Mouse (Mus musculus): Measurements from ENCODE around the gene Gxylt1.
"Not testable (repeated sequence)": the region's sequence is repeated elsewhere in the genome, so short reads cannot be mapped to it uniquely, and the experiment has no call there.

The Gxylt1 gene

DNA sequence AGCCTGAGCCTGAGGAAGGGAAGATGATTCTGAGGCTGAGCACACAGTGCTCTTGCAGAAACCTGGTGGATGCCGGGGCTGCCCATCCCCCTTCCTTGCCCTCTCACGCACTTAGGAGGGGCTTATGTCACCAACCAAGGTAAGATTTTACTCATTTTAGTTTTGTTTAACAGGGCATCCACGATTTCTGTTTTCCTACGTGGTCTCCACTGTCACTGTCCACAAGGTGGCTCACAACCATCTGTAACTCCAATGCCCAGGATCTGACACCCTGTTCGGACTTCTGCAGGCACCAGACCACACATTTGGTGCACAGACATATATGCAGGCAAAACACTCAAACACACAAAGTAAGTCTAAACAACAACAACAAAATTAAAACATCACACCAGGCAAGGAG, 12.2 kb downstream of the Gxylt1 start:
- DNase-seq = no peak

DNA sequence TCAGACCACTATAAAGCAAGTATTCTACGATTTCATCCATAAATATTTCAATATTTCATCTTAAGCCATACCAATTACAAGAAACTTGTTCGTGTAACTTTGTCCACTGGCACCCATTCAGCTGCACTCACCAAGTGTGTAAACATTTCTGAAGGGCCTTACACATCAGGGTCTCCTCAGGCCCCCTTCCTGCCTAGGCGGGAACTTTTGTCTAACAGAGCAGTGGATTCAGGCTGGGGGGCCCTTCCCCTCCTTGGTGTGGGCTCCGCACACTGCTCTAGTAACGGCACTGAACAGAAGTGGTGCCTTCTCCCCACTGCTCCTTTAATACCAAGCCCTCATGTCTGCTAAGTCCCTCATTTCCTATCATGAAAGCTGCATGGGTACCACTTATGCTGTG, 12.7 kb downstream of the Gxylt1 start:
- DNase-seq = no peak

DNA sequence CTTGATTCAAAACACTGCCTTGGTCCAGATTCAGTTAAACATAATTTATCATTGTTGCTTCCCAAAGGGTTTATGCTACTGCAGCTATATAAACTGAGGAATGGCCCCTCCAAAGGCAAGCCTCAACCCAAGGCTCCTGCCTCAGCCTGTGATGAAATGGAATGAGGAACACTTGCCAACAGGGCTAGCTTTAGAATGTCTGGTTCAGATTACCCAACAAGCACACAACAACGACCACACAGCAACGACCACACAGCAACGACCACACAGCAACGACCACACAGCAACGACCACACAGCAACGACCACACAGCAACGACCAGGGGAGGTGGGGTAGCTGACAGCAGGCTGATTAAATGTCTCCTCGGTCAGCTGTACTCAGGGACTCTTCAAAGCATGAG, 15.0 kb downstream of the Gxylt1 start:
- DNase-seq = no peak

DNA sequence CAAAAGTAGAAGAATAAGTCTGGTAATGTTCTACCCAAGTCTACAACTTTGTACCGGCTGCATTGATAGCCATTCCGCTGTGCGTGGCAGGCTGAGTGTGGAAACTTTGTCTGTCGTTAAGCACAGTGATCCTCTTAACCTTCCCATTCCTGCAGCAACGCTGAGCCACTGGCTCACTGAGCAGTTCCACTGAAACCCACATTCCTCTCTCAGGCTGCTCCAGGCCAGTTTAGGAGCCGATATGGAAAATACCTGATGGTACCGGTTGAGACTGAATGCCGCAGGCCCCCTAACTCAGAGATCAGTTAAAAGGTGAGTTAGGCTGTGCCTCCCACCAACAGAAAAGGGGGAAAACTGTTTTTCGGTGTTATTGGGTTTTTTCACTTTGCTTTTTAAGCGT, 19.7 kb downstream of the Gxylt1 start:
- no peak for DNase-seq

DNA sequence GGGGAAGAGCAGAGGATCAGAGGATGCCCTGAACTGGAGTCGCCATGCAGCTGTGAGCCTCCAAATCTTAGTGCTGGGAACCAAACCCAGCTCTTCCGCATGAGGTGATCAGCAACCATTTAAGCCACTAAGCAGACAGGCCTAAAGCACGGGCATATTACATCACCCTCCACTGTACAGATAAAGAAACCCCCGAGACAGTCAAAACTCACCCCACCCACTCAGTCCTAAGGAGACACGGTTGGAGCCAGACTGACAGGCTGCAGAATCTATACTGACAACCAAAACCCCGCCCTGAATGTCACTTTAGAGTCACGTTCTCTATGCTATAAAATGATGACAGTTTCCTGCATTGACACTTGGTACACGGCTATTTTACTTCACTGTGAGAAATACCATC, 21.8 kb downstream of the Gxylt1 start:
- no peak for DNase-seq

DNA sequence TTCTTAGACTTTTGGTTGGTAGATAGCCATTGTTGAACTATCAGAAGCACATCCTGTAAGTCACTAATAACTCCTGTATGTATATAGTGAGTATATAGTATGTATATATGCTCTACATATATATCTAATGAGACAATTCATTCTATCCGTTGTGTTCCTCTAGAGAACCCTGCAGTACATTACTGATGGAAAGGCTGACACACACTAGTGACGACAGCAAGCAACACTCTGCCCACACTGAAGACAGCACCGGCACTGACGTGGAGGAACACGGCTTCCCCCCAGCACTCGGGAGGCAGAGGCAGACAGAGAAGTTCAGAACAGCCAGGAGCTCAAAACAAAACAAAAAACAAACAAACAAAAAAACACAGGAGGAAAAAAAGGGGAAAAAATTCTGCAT, 22.6 kb downstream of the Gxylt1 start:
- no peak for DNase-seq

DNA sequence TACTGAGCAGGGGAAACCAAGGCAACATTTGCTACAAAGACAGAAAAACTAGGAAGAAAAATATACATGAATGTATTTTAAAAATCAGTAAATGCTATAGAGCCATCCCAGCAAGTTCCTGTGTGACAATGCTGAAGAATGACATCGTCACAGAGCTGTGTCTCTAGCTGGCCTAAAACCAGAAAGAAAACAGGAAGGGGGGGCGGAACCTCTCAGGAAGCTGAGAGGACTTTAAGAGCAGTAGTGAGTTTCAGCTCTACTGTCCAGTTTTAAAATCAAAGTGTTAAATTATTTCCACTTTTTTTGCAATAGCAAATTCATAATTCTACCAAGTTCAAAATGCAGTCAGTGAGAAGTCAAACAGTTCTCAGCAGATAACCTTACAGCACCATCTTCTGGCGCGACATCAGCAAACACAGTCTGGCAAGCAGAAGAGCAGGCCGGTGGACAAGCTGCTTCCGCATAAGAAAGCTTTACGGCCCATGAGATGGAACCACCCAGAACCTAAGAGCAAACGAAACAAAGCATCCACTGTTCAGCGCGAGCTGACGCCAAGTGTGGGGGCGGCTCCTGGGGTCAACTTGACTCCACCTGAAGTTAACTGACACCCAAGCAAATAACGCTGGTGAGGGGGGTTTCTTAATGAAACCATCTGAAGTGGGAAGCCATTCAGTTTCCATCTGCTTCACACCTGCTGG, 23.3 kb downstream of the Gxylt1 start:
- DNase-seq = peak; percentile 29

DNA sequence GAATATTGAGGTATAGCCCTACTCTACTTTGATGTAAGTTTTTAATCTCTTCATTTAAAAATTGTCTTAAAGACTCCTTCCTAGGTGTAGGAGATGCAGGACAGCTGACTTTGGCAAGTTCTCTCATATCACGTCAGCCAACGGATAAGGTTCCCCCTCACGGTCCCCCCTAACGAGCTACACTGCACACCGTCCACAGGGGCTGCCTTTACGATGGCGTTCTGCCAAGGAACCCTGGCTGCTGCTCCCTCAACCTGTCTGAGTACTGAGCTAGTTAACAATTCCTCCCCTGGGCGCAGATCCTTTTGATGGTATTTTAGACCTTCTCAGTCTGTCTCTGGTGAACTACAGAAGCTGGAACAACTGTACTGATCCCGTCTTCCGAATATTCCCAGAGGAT, 31.8 kb downstream of the Gxylt1 start:
- no peak for DNase-seq

DNA sequence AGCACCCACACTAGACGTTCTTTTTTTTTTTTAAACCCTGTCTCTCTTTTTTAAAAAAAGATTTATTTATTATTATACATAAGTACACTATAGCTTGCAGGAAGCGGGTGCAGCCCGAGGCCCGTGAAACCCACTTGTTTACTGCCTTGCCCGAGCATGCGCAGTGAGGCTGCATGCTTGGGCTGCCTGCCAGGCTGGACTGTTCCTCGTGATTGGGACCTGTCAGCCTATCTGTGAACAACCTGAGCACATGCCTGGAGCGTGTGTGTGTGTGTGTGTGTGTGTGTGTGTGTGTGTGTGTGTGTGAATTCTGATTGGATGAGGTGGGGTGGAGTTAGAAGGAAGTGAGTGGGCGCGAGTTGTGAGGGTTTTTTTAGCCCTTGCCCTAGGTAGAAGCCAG, 38.5 kb downstream of the Gxylt1 start:
- DNase-seq = not testable (repeated sequence)

DNA sequence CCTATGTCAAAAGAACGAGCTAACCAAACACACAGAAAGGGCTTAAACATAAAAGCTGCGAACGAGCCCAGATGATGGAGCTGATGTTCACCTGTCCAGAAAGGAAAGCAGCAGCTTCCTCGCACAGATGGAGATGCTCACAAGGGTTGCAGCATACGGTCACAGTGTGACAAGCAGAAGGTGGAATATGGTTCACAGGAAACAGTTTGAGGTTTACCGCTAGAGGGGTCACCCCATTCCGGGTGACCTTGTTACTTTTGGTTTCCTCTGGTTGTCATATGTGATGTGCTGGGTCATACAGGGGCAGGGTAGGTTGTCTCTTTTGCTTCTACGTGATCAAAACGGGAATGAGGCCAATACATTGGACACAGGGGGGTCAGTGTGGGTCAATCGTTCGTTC, 46.0 kb downstream of the Gxylt1 start:
- peak; percentile 29 for DNase-seq

DNA sequence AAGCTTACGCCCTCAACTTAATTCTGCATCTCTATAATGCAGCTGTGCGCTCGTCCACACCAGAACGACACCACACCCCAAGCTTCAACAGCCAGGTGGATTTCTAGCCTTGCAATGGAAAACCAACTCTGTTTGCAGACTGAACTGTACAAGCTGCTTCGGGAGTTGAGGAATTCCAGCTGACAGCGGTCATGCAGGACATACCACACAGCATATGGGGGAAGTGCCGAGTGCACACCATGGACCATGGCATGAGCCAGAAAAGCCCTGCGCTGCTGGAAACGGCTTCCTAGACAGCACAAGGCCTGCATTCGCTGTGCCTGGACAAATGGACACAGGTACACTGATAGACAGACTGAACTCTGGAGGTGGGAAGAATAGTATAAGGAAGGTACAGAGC, 46.6 kb downstream of the Gxylt1 start:
- DNase-seq = no peak

DNA sequence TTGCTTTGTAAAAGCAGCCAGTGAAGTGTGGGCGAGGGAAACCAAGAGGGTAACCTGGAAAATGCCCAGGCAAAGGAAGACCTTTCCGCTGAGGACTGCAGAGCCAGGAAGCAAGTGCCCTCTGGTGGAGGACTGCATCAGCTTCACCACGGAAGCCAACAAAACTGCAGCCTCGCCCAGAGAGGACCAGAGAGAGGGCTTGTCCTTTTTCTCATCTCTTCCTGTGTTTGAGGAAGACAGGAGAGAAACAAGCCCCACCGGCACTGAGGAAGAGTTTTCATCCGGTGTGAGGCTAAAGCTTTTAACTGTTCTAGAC, 47.3 kb downstream of the Gxylt1 start:
- peak; percentile 56 for DNase-seq

DNA sequence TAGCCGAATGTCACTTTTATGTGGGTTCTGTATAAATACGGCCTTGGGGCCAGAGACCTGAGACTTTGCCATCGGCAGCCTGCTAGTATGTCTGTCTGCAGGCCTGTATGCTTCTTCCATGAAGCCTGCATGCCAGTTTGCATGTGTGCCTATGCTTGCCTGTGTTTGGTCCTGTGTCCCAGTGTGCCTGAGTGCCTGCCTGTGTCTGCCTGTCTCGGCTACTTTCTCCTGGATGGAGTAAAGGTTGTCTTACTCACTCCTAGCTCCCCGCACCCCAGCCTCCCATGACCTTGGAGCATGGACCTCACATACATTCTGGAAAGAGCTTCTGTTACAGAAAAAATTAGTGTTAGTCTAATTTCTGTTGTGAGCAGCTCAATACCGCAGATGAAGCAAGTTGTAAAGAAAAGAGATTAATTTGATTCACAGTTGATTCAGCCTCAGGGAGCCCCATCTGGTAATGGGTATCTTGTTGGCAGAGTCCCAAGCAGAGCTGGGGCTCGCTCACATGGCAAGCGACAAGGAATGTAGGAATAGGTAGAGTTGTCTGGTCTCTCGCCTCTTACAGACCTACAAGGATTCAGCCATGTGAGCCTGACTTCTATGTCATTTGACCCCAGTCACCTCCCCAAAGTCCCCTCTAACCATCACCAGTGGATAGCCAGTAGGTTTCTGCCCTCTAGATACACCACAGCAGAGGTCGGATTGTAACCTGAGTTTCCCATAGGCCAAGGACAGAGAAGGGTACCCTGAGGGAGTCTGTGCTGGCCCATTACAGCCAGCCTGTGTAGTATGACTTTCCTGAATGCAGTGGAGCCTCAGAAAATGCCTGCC, 47.8 kb downstream of the Gxylt1 start:
- no peak for DNase-seq

DNA sequence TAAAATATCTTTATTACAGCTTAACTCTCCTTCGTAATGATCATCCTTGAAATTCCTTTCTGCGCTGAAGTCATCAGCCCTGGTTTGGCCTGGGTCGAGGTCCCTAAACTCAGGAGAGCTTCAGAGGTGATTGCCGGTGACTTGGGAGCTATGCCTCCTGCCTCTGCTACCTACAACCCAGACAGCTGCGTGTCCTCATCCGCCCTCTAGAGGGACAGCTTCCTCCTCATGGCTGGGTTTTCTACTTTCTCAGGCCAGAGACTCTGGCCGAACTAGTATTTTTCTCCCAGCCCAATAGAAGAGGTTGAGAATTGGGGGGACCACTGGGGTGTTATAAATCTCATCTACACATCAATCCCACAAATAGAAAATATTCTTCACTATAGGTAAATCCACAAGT, 52.5 kb downstream of the Gxylt1 start:
- peak; percentile 44 for DNase-seq

DNA sequence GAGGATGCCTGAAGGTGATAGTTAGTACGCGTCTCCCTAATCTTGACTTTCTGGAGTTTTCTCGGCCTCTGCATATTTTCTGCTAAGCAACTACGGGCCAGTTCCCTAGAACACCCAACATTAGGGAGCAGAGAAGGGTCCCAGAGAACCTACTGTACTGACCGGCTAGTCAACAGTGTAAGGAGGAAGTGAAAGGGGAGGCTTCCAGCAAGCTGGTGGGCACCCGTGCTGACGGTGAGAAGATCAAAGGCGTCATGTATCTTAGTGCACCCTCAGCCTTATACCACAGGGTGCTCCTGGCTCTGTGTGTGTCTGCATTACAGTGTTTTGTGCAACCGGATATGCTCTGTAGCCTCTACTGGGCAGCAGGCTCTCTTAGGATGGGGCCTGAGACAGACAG, 62.4 kb downstream of the Gxylt1 start:
- no peak for DNase-seq

DNA sequence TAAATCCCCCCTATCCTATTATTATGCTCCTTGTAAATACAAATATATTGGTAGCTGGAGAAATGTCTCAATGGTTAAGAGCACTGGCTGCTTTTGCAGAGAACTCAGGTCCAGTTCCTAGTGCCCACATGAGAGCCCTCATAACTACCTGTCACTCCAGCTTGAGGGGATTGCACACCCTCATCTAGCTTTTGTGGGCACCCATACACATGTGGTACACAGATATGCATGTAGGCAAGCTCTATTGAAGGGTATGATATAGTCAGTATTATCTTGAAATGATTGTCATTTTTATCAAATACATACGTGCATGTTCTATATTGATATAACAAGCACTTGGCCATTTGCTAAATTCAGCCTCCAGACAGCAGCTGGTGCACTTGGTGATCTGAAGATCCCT, 70.1 kb downstream of the Gxylt1 start:
- no peak for DNase-seq

DNA sequence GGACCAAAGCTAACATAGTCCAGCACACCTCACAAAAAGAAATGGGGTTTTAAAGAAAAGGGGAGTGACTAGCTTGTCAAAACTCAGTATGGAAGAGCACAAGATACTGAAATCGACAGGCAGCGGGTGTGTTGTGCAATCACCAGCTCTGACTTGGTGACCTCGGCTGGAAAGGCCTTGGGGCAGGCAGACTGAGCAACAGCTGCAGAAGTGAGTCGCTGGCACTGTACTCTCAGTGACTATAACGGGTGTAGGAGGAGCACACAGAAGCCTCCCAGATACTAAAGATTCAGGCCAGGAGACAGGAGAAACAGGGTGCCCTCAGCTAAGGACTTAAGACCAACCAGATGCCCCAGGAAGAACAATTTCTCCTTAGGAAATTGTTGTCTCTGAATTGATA, 73.0 kb downstream of the Gxylt1 start:
- DNase-seq = no peak

DNA sequence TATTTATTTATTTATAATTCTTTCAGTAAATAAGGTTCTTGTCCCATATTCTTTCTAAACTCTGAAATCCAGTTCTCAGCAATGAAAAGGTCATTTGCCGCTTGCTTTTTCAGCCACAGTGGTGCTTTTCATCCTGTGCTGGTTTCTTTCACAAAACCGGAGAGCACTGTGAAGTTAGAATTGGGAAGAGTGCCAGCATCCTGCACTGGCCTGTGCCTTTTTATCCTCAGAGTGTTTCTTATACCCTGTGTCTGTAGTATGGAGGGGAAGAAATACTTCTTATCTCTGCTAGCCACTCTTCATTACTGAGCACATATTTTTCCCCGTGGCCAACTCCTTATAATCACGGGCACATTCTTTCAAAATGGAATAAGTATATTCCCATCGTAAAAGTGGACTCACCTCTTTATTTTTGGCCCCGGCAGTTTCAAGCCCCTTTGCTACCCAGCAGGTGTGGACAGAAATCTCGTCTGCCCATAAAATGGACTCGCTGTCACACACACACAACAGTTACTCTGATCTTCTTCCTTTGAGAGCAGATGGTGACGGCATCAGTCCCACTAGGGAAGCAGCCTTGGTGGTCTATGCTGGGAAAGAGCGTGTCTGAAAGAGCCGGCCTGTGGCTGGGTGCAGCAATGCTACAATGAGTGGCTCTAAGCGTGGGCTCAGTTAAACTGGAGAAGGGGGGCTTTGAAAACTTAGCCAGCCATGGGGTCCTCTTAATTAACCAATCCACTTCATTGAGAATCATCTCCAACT, 83.4 kb downstream of the Gxylt1 start:
- DNase-seq = no peak
